Mouse (Mus musculus): ENCODE data around the gene Olfr152.

Olfr152 gene

GRCm38 (mm10) chr2:87779183-87779582 is at the start of gene Olfr152:
Gene Olfr152, plus strand, starts transcription at chr2:87779483.
- DNase-seq (ENCODE audit: low read depth in 1 of 2, low spot score in 2 of 2) = no peak

GRCm38 (mm10) chr2:87739878-87740277 is 39.4 kb upstream of the Olfr152 start, which contains the start of gene Olfr1138:
Gene Olfr1138, minus strand, starts transcription at chr2:87739978.
- no peak for DNase-seq (ENCODE audit: low read depth in 1 of 2, low spot score in 2 of 2)

GRCm38 (mm10) chr2:87743452-87743851 is 35.8 kb upstream of the Olfr152 start, which contains the start of gene Olfr1140:
Gene Olfr1140, plus strand, starts transcription at chr2:87743752.
- DNase-seq (ENCODE audit: low read depth in 1 of 2, low spot score in 2 of 2) = no peak

- DNase-seq (ENCODE audit: low read depth in 1 of 2, low spot score in 2 of 2) = no peak
These were observed 25.4 kb upstream of the Olfr152 start, which contains the start of gene Olfr1141 for GRCm38 (mm10) chr2:87753891-87754290. Gene Olfr1141, minus strand, starts transcription at chr2:87753991.

GRCm38 (mm10) chr2:87776143-87776542 is 3.1 kb upstream of the Olfr152 start:
- DNase-seq (ENCODE audit: low read depth in 1 of 2, low spot score in 2 of 2) = no peak

- DNase-seq (ENCODE audit: low read depth in 1 of 2, low spot score in 2 of 2) = no peak
These were observed 21.0 kb downstream of the Olfr152 start, which contains the start of gene Olfr1143 for GRCm38 (mm10) chr2:87800292-87800691. Gene Olfr1143, plus strand, starts transcription at chr2:87800592.

GRCm38 (mm10) chr2:87809522-87809921 is 30.2 kb downstream of the Olfr152 start, which contains the start of gene Olfr1145:
Gene Olfr1145, plus strand, starts transcription at chr2:87809822.
- no peak for DNase-seq (ENCODE audit: low read depth in 1 of 2, low spot score in 2 of 2)

GRCm38 (mm10) chr2:87830233-87830632 is 51.0 kb downstream of the Olfr152 start, which contains the start of gene Olfr1148:
Gene Olfr1148, plus strand, starts transcription at chr2:87830533.
- DNase-seq (ENCODE audit: low read depth in 1 of 2, low spot score in 2 of 2) = no peak
